Mouse (Mus musculus) frontal cortex, postnatal 36 days (tissue): ENCODE measurements at regions not wholly inside any gene's neighbourhood (a gene's known extent, or its start where the extent isn't known, plus 50 kb on each side); places are given as distances from the start of the nearest gene placed in this dataset.
A peak's percentile ranks its signal among the peaks of the same experiment; 100 is the strongest.

Experiments used
- DNase-seq, 2 experiments: peaks; one replicate each; pipeline ENCODE4 v3.0.0; 2022; ENCODE audit warnings: low spot score in 2 of 2

- DNase-seq: no peak
These were observed 54.7 kb downstream of the Hes1 start for GRCm38 (mm10) chr16:30118876-30119275.

GRCm38 (mm10) chr16:30120330-30121265, 56.4 kb downstream of the Hes1 start:
- DNase-seq: no peak

GRCm38 (mm10) chr16:30121596-30121995, 57.4 kb downstream of the Hes1 start:
- DNase-seq: no peak

GRCm38 (mm10) chr16:30122211-30123070, 58.3 kb downstream of the Hes1 start:
- DNase-seq: no peak

- DNase-seq: no peak
These were observed 62.8 kb downstream of the Hes1 start for GRCm38 (mm10) chr16:30127015-30127414.

- DNase-seq: no peak
These were observed 64.6 kb downstream of the Hes1 start for GRCm38 (mm10) chr16:30128787-30129186.

GRCm38 (mm10) chr16:30129218-30130112, 65.3 kb downstream of the Hes1 start:
- DNase-seq: no peak

- no peak for DNase-seq
These were observed 65.9 kb downstream of the Hes1 start for GRCm38 (mm10) chr16:30130113-30130471.

GRCm38 (mm10) chr16:30132086-30132485, 67.9 kb downstream of the Hes1 start:
- DNase-seq: no peak

GRCm38 (mm10) chr16:30134642-30135165, 70.5 kb downstream of the Hes1 start:
- DNase-seq: no peak

- no peak for DNase-seq
These were observed 72.7 kb downstream of the Hes1 start for GRCm38 (mm10) chr16:30136849-30137248.

GRCm38 (mm10) chr16:30137812-30138211, 73.6 kb downstream of the Hes1 start:
- no peak for DNase-seq

GRCm38 (mm10) chr16:30144818-30145464, 80.8 kb downstream of the Hes1 start:
- DNase-seq: no peak

- DNase-seq: peak in 1 of 2 experiments; percentile 29
These were observed 81.5 kb downstream of the Hes1 start for GRCm38 (mm10) chr16:30145465-30146207.

- DNase-seq: no peak
These were observed 82.0 kb downstream of the Hes1 start for GRCm38 (mm10) chr16:30146208-30146525.

GRCm38 (mm10) chr16:30147296-30147695, 83.1 kb downstream of the Hes1 start:
- peak in 1 of 2 experiments; percentile 16 for DNase-seq

GRCm38 (mm10) chr16:30151104-30151503, 86.9 kb downstream of the Hes1 start:
- DNase-seq: no peak

GRCm38 (mm10) chr16:30155070-30155469, 90.9 kb downstream of the Hes1 start:
- DNase-seq: peak in 1 of 2 experiments; percentile 23

- DNase-seq: no peak
These were observed 91.5 kb downstream of the Hes1 start for GRCm38 (mm10) chr16:30155486-30156246.
